Mouse (Mus musculus): ENCODE data around the gene Gm45140. TPM values are rescaled to one million over a fixed set of nuclear protein-coding genes. Genes with fewer than 3 reads are reported as not detected.

Gm45140 gene
- polyA plus RNA-seq, 1 experiment from 2014 or later: 2.1 TPM

DNA sequence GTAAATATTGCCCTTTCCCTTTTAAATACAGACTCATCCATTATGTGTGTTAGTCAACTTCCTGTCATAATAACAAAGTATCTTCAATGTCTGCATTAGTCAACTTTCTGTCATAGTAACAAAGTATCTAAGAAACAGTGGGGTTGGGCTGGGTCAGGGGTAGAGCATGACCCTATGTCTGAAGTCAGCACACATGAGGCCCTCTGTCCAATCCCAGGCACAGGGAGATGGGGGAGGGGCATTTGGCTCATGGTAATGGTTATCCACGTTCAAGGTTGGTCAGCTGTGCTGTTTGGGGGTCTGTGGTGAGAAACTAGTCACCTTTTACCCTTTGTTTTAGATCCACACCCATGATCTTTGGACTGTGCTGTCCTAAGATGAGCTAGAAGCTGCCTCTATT lies 90.3 kb downstream of the Gm45140 start:
- no peaks in the 10 kb centered on the region for H3K9me3 ChIP-seq (replicated peaks)
- WGBS: 36% methylated on average over 1 of the region's 1 CpGs
- no peaks in the 10 kb centered on the region; the same call in 1 of the 2 replicates for H3K36me3 ChIP-seq
- no peaks in the 10 kb centered on the region for H3K27me3 ChIP-seq (replicated peaks)
- H3K4me1 ChIP-seq: no peaks in the 10 kb centered on the region
- no peak overlapping the region for H3K27ac ChIP-seq (replicated peaks)
- H3K9ac ChIP-seq (replicated peaks): no peak overlapping the region
- no peak for ATAC-seq (ENCODE audit: low FRiP score)
- H3K4me3 ChIP-seq (replicated peaks): no peak overlapping the region
- H3K4me2 ChIP-seq: no peak overlapping the region

DNA sequence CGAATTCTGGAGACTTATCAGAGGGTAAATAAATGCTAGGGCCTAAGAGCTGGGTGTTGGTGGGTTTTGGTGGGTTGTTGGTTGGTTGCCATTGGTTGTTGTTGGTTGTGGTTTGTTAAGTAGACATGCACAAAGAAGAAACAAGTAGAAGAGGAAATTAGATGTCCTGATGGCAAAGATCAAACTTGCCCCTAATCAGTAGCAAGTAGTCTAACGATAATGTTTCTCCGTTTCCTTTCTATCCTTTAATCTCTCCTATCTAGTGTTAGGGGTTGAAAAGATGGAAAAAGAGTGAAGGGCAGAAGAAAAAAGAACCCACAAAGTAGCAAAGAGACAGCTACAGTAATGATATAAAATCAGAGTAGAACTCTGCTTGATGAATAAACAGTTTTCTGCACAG lies 91.0 kb downstream of the Gm45140 start:
- Histone ChIP-seq H3K36me3 (no peaks in the 10 kb centered on the region), H3K4me1 (no peaks in the 10 kb centered on the region), H3K27me3 (replicated peaks) (no peaks in the 10 kb centered on the region), H3K4me2 (no peak overlapping the region), H3K4me3 (replicated peaks) (no peak overlapping the region), H3K9ac (replicated peaks) (no peak overlapping the region), H3K27ac (replicated peaks) (no peak overlapping the region), H3K9me3 (replicated peaks) (no peaks in the 10 kb centered on the region)
- WGBS: 94% methylated on average over 3 of the region's 3 CpGs
- no peak for ATAC-seq (ENCODE audit: low FRiP score)

DNA sequence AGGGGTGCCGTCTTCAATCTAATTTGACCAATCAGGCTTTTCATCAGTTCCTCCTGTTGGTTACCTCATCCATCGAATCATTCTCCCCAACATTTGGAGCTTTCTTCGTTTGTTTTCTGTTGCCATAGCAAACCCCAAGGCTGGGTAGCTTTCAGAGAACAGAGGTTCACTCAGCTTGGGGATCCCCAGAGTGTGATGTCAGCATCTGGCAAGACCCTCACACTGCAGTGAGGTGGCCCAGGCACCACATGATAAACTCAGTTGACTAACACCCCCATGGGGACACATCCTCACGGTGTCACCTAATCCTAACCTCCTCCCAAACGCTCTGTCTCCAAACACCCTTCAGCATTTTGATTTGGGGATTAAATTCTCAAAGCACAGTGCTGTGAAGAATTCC lies 92.3 kb downstream of the Gm45140 start:
- no peak overlapping the region for H3K4me2 ChIP-seq
- H3K36me3 ChIP-seq: no peaks in the 10 kb centered on the region
- H3K4me1 ChIP-seq: no peaks in the 10 kb centered on the region
- H3K4me3 ChIP-seq (replicated peaks): no peak overlapping the region
- H3K27me3 ChIP-seq (replicated peaks): no peaks in the 10 kb centered on the region
- H3K9me3 ChIP-seq (replicated peaks): no peaks in the 10 kb centered on the region
- no peak overlapping the region for H3K9ac ChIP-seq (replicated peaks)
- ATAC-seq (ENCODE audit: low FRiP score): no peak
- WGBS: 78% methylated on average over 5 of the region's 5 CpGs
- no peak overlapping the region for H3K27ac ChIP-seq (replicated peaks)

- no peak overlapping the region for H3K27ac ChIP-seq (replicated peaks)
- H3K27me3 ChIP-seq (replicated peaks): no peaks in the 10 kb centered on the region
- no peak for ATAC-seq (ENCODE audit: low FRiP score)
- H3K9me3 ChIP-seq (replicated peaks): no peaks in the 10 kb centered on the region
- no peaks in the 10 kb centered on the region for H3K4me1 ChIP-seq
- H3K4me3 ChIP-seq (replicated peaks): no peak overlapping the region
- H3K4me2 ChIP-seq: no peak overlapping the region
- no peaks in the 10 kb centered on the region for H3K36me3 ChIP-seq
- no peak overlapping the region for H3K9ac ChIP-seq (replicated peaks)
- 85% methylated on average over 5 of the region's 5 CpGs for WGBS
Measured at GRCm38 (mm10) chr6:87742804-87743203, 92.8 kb downstream of the Gm45140 start.

DNA sequence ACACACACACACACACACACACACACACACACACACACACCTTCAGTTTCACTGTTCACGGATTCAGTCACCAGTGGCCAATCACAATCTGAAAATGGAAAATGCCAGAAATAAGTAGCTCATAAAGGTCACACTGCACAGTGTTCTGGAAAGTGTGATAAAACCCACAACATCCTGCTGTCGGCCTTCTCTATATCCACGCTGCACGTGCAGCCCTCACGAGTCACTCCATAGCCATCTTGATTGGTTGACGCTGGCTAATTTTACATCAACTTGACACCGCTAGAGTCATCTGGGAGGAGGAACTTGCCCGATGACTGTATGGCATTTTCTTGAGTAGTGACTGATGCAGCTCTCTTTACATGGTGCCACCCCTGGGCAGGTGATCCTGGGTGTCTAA lies 93.6 kb downstream of the Gm45140 start:
- ATAC-seq (ENCODE audit: low FRiP score): no peak
- Histone ChIP-seq H3K9ac (replicated peaks) (no peak overlapping the region), H3K27me3 (replicated peaks) (no peaks in the 10 kb centered on the region), H3K4me2 (no peak overlapping the region), H3K9me3 (replicated peaks) (no peaks in the 10 kb centered on the region), H3K4me3 (replicated peaks) (no peak overlapping the region), H3K36me3 (no peaks in the 10 kb centered on the region), H3K4me1 (no peaks in the 10 kb centered on the region), H3K27ac (replicated peaks) (no peak overlapping the region)
- 94% methylated on average over 8 of the region's 8 CpGs for WGBS

- H3K27me3 ChIP-seq (replicated peaks): no peaks in the 10 kb centered on the region
- H3K36me3 ChIP-seq: no peaks in the 10 kb centered on the region
- H3K27ac ChIP-seq (replicated peaks): no peak overlapping the region
- no peak overlapping the region for H3K9ac ChIP-seq (replicated peaks)
- no peak overlapping the region for H3K4me3 ChIP-seq (replicated peaks)
- no peaks in the 10 kb centered on the region for H3K9me3 ChIP-seq (replicated peaks)
- H3K4me1 ChIP-seq: no peaks in the 10 kb centered on the region
- no peak for ATAC-seq (ENCODE audit: low FRiP score)
- H3K4me2 ChIP-seq: no peak overlapping the region
Measured at GRCm38 (mm10) chr6:87740496-87740895, 95.1 kb downstream of the Gm45140 start.

DNA sequence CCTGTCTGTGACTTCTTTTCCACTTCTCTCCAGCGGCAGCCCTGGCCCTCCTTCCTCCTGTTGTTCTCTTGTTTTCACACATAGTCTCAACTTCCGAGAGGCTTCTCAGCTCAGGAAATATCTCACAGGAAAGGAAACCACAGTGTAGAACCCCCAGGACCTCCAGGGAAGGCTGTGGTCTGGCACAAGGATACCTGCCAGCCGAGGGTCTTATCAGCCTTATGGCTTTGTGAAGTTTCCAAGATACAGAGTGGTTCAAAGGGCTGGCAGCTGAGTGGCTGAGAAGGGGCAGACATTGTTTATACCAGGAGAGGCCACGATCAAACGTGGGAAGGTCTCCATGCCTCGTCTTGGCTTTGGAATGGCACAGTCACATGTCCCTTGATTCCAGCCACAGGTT lies 95.7 kb downstream of the Gm45140 start:
- H3K4me1 ChIP-seq: no peaks in the 10 kb centered on the region
- H3K36me3 ChIP-seq: no peaks in the 10 kb centered on the region
- H3K27ac ChIP-seq (replicated peaks): no peak overlapping the region
- no peak overlapping the region for H3K4me3 ChIP-seq (replicated peaks)
- 63% methylated on average over 6 of the region's 6 CpGs for WGBS
- ATAC-seq (ENCODE audit: low FRiP score): no peak
- H3K27me3 ChIP-seq (replicated peaks): no peaks in the 10 kb centered on the region
- no peak overlapping the region for H3K4me2 ChIP-seq
- no peak overlapping the region for H3K9ac ChIP-seq (replicated peaks)
- H3K9me3 ChIP-seq (replicated peaks): no peaks in the 10 kb centered on the region

Other genes with a start within 250 kb of the Gm45140 start
- gene Prokr1, start 245.1 kb downstream of the Gm45140 start, polyA plus RNA-seq (2015; fragmentation: Nextera tagmentation; extraction: Ambion mirVana): 3.0 and 3.9 TPM in 2 replicates
- gene Aplf, start 163.6 kb downstream of the Gm45140 start, polyA plus RNA-seq (2015; fragmentation: Nextera tagmentation; extraction: Ambion mirVana): 9.0 and 10.7 TPM in 2 replicates
- gene Efcc1, start 104.9 kb downstream of the Gm45140 start, polyA plus RNA-seq (2015; fragmentation: Nextera tagmentation; extraction: Ambion mirVana): 4.9 and 6.2 TPM in 2 replicates
- gene Gp9, start 57.7 kb downstream of the Gm45140 start, polyA plus RNA-seq (2015; fragmentation: Nextera tagmentation; extraction: Ambion mirVana): 0.56 and 0.65 TPM in 2 replicates
- 11.5 and 12.5 TPM in 2 replicates for gene Rab43, start 23.6 kb downstream of the Gm45140 start, polyA plus RNA-seq (2015; fragmentation: Nextera tagmentation; extraction: Ambion mirVana)
- 22.6 and 30.8 TPM in 2 replicates for gene Isy1, start 3.0 kb upstream of the Gm45140 start, polyA plus RNA-seq (2015; fragmentation: Nextera tagmentation; extraction: Ambion mirVana)
- 511 and 660 TPM in 2 replicates for gene Cnbp, start 15.3 kb upstream of the Gm45140 start, polyA plus RNA-seq (2015; fragmentation: Nextera tagmentation; extraction: Ambion mirVana)
- gene Copg1, start 52.0 kb upstream of the Gm45140 start, polyA plus RNA-seq (2015; fragmentation: Nextera tagmentation; extraction: Ambion mirVana): 204 and 207 TPM in 2 replicates
- 43.0 and 44.0 TPM in 2 replicates for gene Hmces, start 78.1 kb upstream of the Gm45140 start, polyA plus RNA-seq (2015; fragmentation: Nextera tagmentation; extraction: Ambion mirVana)
- 23.4 and 37.1 TPM in 2 replicates for gene H1fx, start 145.8 kb upstream of the Gm45140 start, polyA plus RNA-seq (2015; fragmentation: Nextera tagmentation; extraction: Ambion mirVana)
- 352 and 355 TPM in 2 replicates for gene Rab7, start 209.5 kb upstream of the Gm45140 start, polyA plus RNA-seq (2015; fragmentation: Nextera tagmentation; extraction: Ambion mirVana)
- 294 and 318 TPM in 2 replicates for gene Rpn1, start 248.7 kb upstream of the Gm45140 start, polyA plus RNA-seq (2015; fragmentation: Nextera tagmentation; extraction: Ambion mirVana)